Mouse (Mus musculus) midbrain, embryonic 16.5 days (tissue): ENCODE measurements at regions not wholly inside any gene's neighbourhood (a gene's known extent, or its start where the extent isn't known, plus 50 kb on each side); places are given as distances from the start of the nearest gene placed in this dataset.

Experiments used
- ATAC-seq: fragments of 200-750 bp; cut with Nextera tagmentation; 2 replicates; pipeline ENCODE4 v1.8.0; 2017; ENCODE audit warnings: moderate TSS enrichment
- H3K27ac ChIP-seq: fragments of 300-500 bp; sonication (generic); 2 replicates; pipeline ENCODE4 v1.5.1; 2014; ENCODE audit warnings: mild to moderate bottlenecking, low read length, mixed read lengths
- H3K27me3 ChIP-seq: fragments of 300-500 bp; sonication (generic); 2 replicates; pipeline ENCODE4 v1.6.1; 2014; ENCODE audit warnings: low read depth, low read length, mixed read lengths; ENCODE audit not compliant: control insufficient read depth, insufficient read depth
- H3K36me3 ChIP-seq: fragments of 300-500 bp; sonication (generic); 2 replicates; pipeline ENCODE4 v1.6.1; 2014; ENCODE audit warnings: mild to moderate bottlenecking, low read length, moderate library complexity, mixed read lengths; ENCODE audit not compliant: control insufficient read depth, insufficient read depth
- H3K4me1 ChIP-seq: fragments of 300-500 bp; sonication (generic); 2 replicates; pipeline ENCODE4 v1.6.1; 2014; ENCODE audit warnings: mild to moderate bottlenecking, low read length, mixed read lengths; ENCODE audit not compliant: control insufficient read depth, insufficient read depth
- H3K4me2 ChIP-seq: fragments of 300-500 bp; sonication (generic); 2 replicates; pipeline ENCODE4 v1.6.1; 2014; ENCODE audit warnings: mild to moderate bottlenecking, low read length, mixed read lengths
- H3K4me3 ChIP-seq: fragments of 300-500 bp; sonication (generic); 2 replicates; pipeline ENCODE4 v1.5.1; 2014; ENCODE audit warnings: low read depth, mild to moderate bottlenecking, low read length, moderate library complexity, mixed read lengths
- H3K9ac ChIP-seq: fragments of 300-500 bp; sonication (generic); 2 replicates; pipeline ENCODE4 v1.6.1; 2014; ENCODE audit warnings: low read depth, low read length, mixed read lengths
- H3K9me3 ChIP-seq: fragments of 300-500 bp; sonication (generic); replicated peaks from 2 replicates; pipeline ENCODE4 v1.6.1; 2014; ENCODE audit warnings: mild to moderate bottlenecking, low read length, mixed read lengths; ENCODE audit not compliant: control insufficient read depth, poor library complexity, severe bottlenecking
- WGBS: fragments of 180-500 bp; shearing (Covaris S2); extraction: QIAGEN DNeasy Blood & Tissue Kit; methylation state at CpG from one replicate; pipeline ENCODE4 v1.1.7; 2014; 5-methylcytosine and 5-hydroxymethylcytosine counted together

GRCm38 (mm10) chr9:100097028-100097427, 221.1 kb upstream of the Sox14 start:
- H3K9me3 ChIP-seq, result no peaks in the 10 kb centered on the region
- peaks cover 5% of the 10 kb centered on the region for H3K27me3 ChIP-seq
- no peak overlapping the region for H3K9ac ChIP-seq
- H3K4me1 ChIP-seq, result no peaks in the 10 kb centered on the region
- H3K4me2 ChIP-seq, result no peak overlapping the region
- ATAC-seq, result no peak
- H3K4me3 ChIP-seq, result no peak overlapping the region
- 33% methylated on average over 2 of the region's 2 CpGs for WGBS
- no peaks in the 10 kb centered on the region for H3K36me3 ChIP-seq
- no peak overlapping the region for H3K27ac ChIP-seq

- ATAC-seq, result peak; percentile 76
- H3K4me2 ChIP-seq, result no peak overlapping the region
- peaks cover 4% of the 10 kb centered on the region for H3K27me3 ChIP-seq
- 4% methylated on average over 7 of the region's 7 CpGs for WGBS
- no peak overlapping the region for H3K4me3 ChIP-seq
- H3K36me3 ChIP-seq, result no peaks in the 10 kb centered on the region
- no peaks in the 10 kb centered on the region for H3K9me3 ChIP-seq
- H3K9ac ChIP-seq, result no peak overlapping the region
- 0 out of 2 replicates have a peak overlapping the region, but pooled peaks have one; percentile 9 for H3K27ac ChIP-seq
- H3K4me1 ChIP-seq, result no peaks in the 10 kb centered on the region
These were observed 219.6 kb upstream of the Sox14 start for GRCm38 (mm10) chr9:100095559-100095959.

- no peaks in the 10 kb centered on the region for H3K4me1 ChIP-seq
- H3K4me2 ChIP-seq, result no peak overlapping the region
- 43% methylated on average over 6 of the region's 6 CpGs for WGBS
- ATAC-seq, result no peak
- no peak overlapping the region for H3K4me3 ChIP-seq
- no peaks in the 10 kb centered on the region for H3K9me3 ChIP-seq
- H3K27me3 ChIP-seq, result 0 out of 2 replicates have a peak, but pooled peaks cover 2% of the 10 kb centered on the region
- H3K27ac ChIP-seq, result no peak overlapping the region
- H3K9ac ChIP-seq, result no peak overlapping the region
- no peaks in the 10 kb centered on the region for H3K36me3 ChIP-seq
These were observed 219.1 kb upstream of the Sox14 start for GRCm38 (mm10) chr9:100094956-100095558.

DNA sequence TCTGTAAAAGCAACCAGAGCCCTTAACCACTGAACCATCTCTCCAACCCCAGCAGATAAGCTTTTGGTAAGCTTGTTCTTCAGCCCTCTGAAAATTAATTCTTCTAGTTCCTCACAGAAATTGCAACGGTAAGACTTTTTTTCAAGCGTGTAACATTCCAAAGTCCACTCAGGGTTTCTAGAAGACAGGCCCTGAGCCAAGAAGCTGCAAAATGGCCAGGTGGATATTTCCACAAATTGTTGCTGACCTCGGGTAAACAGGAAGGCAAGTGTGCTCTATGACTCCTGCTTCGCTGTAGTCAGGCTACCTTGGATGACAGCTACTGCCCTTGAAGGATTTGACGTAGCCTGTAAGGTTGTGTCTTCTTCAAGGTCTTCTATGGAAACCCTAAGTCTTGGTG, 195.2 kb upstream of the Sox14 start:
- no peaks in the 10 kb centered on the region for H3K27me3 ChIP-seq
- H3K4me1 ChIP-seq, result no peaks in the 10 kb centered on the region
- H3K36me3 ChIP-seq, result no peaks in the 10 kb centered on the region
- H3K9ac ChIP-seq, result no peak overlapping the region
- 94% methylated on average over 5 of the region's 5 CpGs for WGBS
- 0 out of 2 replicates have a peak, but pooled peaks cover 6% of the 10 kb centered on the region for H3K9me3 ChIP-seq
- H3K27ac ChIP-seq, result no peak overlapping the region
- no peak for ATAC-seq
- H3K4me3 ChIP-seq, result no peak overlapping the region
- H3K4me2 ChIP-seq, result no peak overlapping the region

GRCm38 (mm10) chr9:100058541-100058940, 182.6 kb upstream of the Sox14 start:
- no peaks in the 10 kb centered on the region for H3K4me1 ChIP-seq
- WGBS, result 87% methylated on average over 1 of the region's 1 CpGs
- no peaks in the 10 kb centered on the region; the same call in 1 of the 2 replicates for H3K9me3 ChIP-seq
- H3K9ac ChIP-seq, result no peak overlapping the region
- no peaks in the 10 kb centered on the region for H3K36me3 ChIP-seq
- H3K4me3 ChIP-seq, result no peak overlapping the region
- H3K27ac ChIP-seq, result no peak overlapping the region
- no peak overlapping the region for H3K4me2 ChIP-seq
- no peaks in the 10 kb centered on the region; the same call in 1 of the 2 replicates for H3K27me3 ChIP-seq
- no peak for ATAC-seq

GRCm38 (mm10) chr9:100046213-100046807, 170.3 kb upstream of the Sox14 start:
- Histone ChIP-seq H3K4me3 (no peak overlapping the region), H3K9me3 (0 out of 2 replicates have a peak, but pooled peaks cover 5% of the 10 kb centered on the region), H3K27me3 (no peaks in the 10 kb centered on the region; the same call in 1 of the 2 replicates), H3K4me1 (no peaks in the 10 kb centered on the region), H3K9ac (no peak overlapping the region), H3K4me2 (peak overlapping the region; percentile 17), H3K27ac (no peak overlapping the region), H3K36me3 (no peaks in the 10 kb centered on the region)
- ATAC-seq, result no peak
- 10% methylated on average over 13 of the region's 13 CpGs for WGBS

DNA sequence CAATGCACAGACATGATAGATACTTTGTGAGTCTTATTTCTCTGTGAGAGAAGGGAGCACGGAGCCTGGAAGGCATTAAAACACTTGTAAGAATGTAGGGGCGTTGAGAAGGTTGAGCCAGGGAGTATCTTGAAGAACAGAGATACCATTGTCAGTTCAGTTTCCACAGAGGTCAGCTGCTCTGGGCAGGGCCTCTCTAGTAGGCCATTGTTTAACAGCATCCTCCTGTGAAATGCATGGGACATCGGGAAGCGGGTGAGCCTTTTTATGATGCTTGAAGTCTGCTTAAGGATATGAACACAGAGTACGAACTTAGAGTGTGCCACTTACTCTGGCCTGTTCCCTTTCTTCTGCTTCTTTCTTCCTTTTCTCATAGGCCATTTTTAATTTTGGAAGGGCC, 169.7 kb upstream of the Sox14 start:
- 18% methylated on average over 5 of the region's 5 CpGs for WGBS
- H3K4me2 ChIP-seq, result no peak overlapping the region
- no peak overlapping the region for H3K27ac ChIP-seq
- H3K9ac ChIP-seq, result no peak overlapping the region
- H3K36me3 ChIP-seq, result no peaks in the 10 kb centered on the region
- ATAC-seq, result no peak
- 0 out of 2 replicates have a peak, but pooled peaks cover 5% of the 10 kb centered on the region for H3K9me3 ChIP-seq
- no peaks in the 10 kb centered on the region for H3K4me1 ChIP-seq
- H3K27me3 ChIP-seq, result no peaks in the 10 kb centered on the region; the same call in 1 of the 2 replicates
- H3K4me3 ChIP-seq, result no peak overlapping the region

DNA sequence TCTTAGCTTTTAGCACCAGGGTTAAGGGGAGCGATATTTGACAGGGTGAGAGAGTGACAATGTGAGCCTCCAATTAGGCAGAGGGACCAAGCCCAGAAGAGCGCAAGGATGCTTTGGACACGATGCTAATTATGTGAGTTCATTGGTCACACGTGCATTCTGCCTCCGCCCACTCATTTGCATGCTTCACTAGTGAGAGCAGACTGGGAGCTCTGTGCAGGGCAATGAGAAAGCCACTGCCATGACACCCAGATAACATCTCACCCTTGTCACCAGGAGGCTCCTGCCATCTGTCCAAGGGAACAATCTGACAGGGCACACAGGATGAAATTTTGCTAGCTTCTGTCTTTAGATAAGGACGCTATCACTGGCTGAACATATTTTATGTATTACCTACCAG, 165.8 kb upstream of the Sox14 start:
- Histone ChIP-seq H3K36me3 (no peaks in the 10 kb centered on the region), H3K4me3 (no peak overlapping the region), H3K4me2 (no peak overlapping the region), H3K9ac (no peak overlapping the region), H3K27me3 (no peaks in the 10 kb centered on the region; the same call in 1 of the 2 replicates), H3K9me3 (no peaks in the 10 kb centered on the region), H3K27ac (no peak overlapping the region), H3K4me1 (no peaks in the 10 kb centered on the region)
- ATAC-seq, result no peak
- 46% methylated on average over 6 of the region's 6 CpGs for WGBS

GRCm38 (mm10) chr9:100023641-100024040, 147.7 kb upstream of the Sox14 start:
- no peak overlapping the region for H3K4me2 ChIP-seq
- H3K9me3 ChIP-seq, result no peaks in the 10 kb centered on the region
- H3K36me3 ChIP-seq, result no peaks in the 10 kb centered on the region
- H3K9ac ChIP-seq, result no peak overlapping the region
- H3K27ac ChIP-seq, result no peak overlapping the region
- WGBS, result 68% methylated on average over 5 of the region's 5 CpGs
- no peak for ATAC-seq
- no peaks in the 10 kb centered on the region; the same call in 1 of the 2 replicates for H3K4me1 ChIP-seq
- no peak overlapping the region for H3K4me3 ChIP-seq
- H3K27me3 ChIP-seq, result no peaks in the 10 kb centered on the region
